Mouse (Mus musculus) small intestine, adult 2 months (tissue): Measurements from ENCODE around the gene A730071L15Rik.

Experiments
- CTCF ChIP-seq: fragments of 200-500 bp; IDR thresholded peaks from 2 replicates; pipeline ENCODE4 v1.5.1; 2012; ENCODE audit warnings: low read depth, mild to moderate bottlenecking, control low read depth, inconsistent platforms, low read length, moderate library complexity, mixed read lengths; ENCODE audit not compliant: insufficient replicate concordance, insufficient read length; ENCODE audit errors: extremely low read depth
- POLR2A ChIP-seq: fragments of 200-500 bp; IDR thresholded peaks from 2 replicates; pipeline ENCODE4 v1.6.1; 2012; ENCODE audit warnings: low read depth, mild to moderate bottlenecking, control low read depth, inconsistent platforms, low read length, moderate library complexity

DNA sequence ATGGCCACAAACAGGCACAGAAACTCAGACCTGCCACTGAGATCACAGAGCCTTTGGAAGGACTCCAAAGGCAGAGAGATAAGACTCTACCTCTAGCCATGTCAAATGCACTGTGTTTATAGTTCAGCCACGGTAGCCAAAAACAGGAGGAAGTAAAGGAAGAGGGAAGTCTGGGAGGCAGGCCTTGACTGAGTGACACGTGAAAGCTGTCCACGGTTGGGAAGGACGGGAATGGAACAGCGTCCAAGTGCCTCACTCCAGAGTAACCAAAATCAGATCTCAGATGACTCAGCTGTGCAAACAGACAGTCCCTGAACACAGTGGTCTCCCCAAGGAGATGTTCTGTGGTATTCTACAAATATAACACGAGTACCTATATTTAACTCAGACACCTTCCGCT is 25.1 kb upstream of the A730071L15Rik start:
- no peak for TF ChIP-seq POLR2A
- TF ChIP-seq CTCF: no peak
